Mouse (Mus musculus) spleen, postnatal 14 days (tissue): ENCODE data around the gene Col1a1.

Experiments used
- DNase-seq, 2 experiments: peaks; one replicate each; pipeline ENCODE4 v3.0.0; 2021 to 2022; ENCODE audit warnings: low spot score in 2 of 2

Gene Col1a1

GRCm38 (mm10) chr11:94976199-94976598, 40.2 kb downstream of the Col1a1 start, which contains the start of gene Sgca:
Gene Sgca (minus strand): TSS chr11:94976327.
- no peak for DNase-seq

DNA sequence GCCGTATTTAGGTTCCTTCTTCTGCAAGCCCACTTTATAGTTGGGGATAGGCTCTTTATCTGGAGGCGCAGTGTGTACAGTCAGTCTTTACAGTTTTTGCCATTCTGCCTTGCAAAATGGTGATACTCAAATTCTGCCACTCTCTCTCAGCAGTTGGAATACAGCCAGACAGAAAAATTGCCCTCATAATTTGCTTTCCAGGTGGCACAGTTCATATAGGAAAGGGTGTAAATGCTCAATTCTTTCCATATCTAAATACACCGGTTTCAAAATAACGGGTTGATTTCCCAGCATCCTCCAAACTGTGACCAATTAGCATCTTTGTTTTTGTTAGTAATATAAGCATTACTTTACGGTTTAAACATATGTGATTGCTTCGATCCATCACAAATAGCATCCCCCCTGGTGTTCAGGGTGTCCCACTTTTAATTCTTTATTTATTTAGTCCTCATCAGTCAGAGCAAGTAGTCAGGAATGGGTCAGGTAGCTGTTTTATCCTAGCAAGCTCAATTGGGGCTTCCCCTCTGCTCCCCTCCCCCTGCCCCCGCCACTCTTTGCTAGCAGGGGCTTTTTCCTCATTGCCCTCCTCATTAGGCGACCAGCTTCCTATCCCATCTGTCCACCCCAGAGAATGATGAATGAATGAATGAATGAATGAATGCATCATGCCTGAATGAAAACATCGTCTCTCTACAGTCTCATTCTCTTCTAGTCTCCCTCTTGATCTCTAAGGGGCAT, 42.3 kb downstream of the Col1a1 start:
- DNase-seq, result no peak

DNA sequence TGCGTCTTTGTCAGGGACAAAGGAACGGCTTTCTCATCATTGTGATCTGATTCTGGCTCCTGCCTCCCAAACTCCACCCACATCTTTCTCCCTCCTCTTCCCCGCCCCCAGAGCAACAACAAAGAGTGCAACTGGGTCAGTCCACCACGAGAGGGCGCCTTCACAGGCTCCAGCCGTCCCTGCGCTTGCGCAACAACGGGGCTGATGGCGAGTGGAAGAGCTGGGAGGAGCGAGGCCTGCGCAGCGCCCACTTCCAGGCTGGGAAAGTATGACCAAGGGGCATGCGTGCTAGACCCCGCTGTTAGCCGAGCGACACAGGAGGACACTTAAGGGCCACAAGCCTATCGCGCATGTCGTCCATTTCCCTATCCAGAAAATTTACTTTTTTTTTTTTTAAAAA, 42.9 kb downstream of the Col1a1 start:
- peak; percentile 88 to 94 for DNase-seq

GRCm38 (mm10) chr11:94979462-94980179, 43.6 kb downstream of the Col1a1 start:
- no peak for DNase-seq

DNA sequence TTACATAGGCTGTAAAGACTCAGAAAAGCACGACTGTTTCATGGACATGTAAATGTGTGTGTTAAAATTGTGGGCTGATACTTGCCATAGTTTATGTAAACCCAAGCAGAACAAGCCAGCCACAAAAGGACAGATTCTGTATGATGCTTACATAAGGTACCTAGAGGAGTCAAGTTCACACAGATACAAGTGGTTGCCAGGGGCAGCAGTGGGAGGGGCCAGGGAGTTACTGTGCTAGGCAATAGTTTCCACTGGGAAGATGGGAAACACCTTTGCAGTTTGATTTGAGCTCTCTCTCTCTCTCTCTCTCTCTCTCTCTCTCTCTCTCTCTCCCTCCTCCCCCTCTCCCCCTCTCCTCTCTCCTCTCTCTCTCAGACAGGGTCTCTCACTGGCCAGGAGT, 49.1 kb downstream of the Col1a1 start:
- DNase-seq, result no peak

DNA sequence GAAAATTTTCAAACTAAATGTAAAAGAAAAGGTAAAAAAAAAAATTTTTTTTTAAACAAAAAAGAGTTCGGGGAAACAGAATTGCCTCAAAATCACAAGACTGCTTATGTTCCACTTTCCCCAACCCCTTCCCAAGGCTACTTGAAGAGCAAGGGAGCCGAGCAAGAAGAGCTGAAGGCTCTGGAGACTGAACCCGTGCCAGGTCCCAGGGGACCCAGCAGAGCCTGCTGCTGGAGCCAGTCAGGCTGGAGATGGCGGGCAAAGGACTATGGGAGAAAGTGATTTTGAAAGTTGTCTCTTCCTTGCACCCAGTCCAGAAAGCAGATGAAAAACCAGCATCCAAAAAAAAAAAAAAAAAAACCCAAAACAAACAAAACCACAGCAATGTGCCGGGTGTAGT, 49.8 kb downstream of the Col1a1 start:
- DNase-seq, result no peak

DNA sequence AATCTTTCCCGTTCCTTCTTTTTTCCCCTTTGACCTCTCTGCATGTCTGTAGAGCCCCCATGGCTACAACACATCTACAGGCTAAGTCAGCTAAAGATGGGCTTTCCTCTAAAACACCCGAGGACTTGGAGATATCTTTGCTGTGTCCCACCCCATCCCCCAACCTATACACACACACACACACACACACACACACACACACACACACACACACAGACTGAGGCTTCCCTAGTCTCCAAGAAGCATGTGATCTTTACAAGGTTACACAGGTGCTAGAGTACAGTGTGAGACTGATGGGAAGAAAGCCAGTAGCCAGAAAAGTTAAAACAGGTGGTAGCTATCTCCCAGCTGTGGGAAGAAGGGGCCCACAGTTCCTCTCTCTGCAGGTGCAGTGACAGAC, 50.4 kb downstream of the Col1a1 start:
- no peak for DNase-seq

- DNase-seq, result no peak
These were observed 51.3 kb downstream of the Col1a1 start for GRCm38 (mm10) chr11:94987341-94987740.

- no peak for DNase-seq
These were observed 51.8 kb downstream of the Col1a1 start for GRCm38 (mm10) chr11:94987851-94988250.

DNA sequence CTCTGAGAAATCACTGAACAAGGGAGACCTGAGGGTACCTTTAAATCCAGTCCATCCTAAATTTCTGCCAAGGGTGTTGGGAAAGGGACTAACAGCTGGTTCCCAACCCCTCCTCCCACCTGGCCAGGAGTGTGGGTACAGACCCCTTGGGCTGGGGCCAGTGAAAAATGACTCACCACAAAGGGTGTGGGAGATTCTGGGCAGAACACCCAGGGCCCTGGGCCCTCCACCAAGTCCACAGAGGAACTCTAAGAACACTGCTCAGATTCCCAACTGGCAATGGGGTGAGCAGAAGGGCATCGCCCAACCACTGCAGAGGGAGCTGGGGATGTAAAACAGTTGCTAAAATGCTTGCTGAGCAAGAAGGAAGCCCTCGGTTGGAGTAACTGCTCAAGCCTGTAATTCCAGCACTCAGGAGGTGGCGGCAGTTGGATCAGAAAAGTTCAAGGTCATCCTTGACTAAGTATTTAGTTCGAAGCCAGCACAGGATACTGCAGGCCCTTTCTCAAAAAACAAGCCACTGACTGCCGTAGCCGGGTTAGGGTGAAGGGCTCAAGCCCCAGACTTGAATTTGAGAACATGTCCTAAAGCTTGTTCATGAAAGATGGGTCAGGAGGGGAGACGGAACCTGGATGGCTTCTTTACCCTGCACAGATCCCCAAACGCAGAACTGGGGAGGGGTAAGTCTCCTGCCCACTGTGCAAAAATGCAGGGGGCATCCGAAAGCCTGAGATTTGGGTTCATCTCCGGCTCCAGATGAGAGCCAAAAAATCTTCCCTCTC, 52.9 kb downstream of the Col1a1 start:
- no peak for DNase-seq

GRCm38 (mm10) chr11:94989562-94990017, 53.6 kb downstream of the Col1a1 start:
- peak in 1 of 2 experiments; percentile 60 for DNase-seq

DNA sequence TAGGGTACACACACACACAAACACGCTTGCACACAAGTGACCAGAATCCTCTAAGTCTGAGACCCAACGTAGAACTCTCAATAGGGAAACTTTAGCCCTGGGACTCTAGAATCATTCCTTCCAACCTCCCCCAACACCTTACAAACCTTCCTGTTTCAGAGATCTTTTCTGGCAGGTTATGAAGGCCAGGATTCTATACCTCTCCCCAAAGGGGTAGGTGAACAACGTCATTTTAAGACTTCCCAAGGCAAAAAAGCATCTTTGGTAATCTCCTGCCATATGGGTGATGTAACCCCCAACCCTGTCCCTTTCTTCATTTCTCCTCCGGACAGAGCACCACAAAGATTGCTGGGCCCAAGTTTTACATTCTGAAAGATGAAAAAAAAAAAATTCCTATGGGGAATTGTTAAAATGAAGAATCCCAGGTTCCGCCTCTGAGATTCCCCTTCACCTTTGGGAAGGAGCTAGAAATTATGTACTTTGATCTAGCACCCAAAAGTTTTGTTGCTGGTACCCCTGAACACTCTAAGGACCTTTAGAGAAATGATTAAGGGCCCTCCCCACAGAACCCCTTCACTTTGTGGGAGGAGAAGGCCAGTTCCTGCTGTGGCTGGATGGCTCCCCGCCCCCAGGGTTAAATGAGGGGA, 54.2 kb downstream of the Col1a1 start:
- DNase-seq, result no peak

DNA sequence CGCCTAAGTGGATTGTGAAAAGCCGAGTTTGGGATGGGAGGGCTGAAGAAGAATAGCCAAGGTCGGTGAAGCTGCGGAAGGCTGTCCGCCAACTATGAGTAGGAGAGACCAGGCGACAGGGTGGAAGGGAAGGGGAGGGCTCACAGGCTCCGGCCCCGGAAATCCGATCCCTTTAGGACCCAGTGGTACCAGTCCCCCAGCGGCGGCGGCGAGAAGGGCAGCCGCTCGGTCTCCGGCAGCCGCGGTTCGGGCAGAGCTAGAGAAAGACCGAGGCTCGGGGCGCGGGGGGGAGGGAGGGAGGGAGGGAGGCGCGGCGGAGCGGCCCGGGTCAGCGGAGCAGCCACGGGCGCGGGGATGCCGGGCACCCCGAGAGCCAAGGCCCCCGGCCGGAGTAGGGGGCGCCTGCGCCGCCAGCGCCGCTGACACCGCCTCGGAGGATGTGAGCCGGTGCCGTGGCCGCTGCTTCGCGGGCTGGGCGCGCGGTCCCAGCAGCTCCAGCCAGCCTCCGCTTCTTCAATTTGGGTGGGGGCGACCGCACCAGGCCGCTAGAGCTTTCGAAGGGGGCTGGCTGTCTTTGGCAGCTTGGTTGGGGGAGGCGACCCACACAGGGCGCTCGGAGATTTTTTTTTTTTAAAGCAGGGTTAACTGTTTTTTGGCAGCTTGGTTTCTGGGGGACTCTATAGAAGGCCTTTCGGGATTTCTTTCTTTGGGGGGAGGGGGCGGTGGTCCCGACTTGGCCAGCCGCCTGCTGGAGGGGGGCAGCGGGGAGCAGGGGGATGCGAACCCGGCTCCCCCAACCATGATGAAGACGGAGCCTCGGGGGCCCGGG, 54.9 kb downstream of the Col1a1 start, which contains the start of gene Ppp1r9b:
TSS of gene Ppp1r9b (plus strand) at position 287 of the 829 bp plus-strand sequence.
- DNase-seq, result peak; percentile 88 to 92

- peak; percentile 49 to 60 for DNase-seq
These were observed 55.8 kb downstream of the Col1a1 start for GRCm38 (mm10) chr11:94991641-94992479.

GRCm38 (mm10) chr11:94992480-94992753, 56.4 kb downstream of the Col1a1 start:
- DNase-seq, result no peak

DNA sequence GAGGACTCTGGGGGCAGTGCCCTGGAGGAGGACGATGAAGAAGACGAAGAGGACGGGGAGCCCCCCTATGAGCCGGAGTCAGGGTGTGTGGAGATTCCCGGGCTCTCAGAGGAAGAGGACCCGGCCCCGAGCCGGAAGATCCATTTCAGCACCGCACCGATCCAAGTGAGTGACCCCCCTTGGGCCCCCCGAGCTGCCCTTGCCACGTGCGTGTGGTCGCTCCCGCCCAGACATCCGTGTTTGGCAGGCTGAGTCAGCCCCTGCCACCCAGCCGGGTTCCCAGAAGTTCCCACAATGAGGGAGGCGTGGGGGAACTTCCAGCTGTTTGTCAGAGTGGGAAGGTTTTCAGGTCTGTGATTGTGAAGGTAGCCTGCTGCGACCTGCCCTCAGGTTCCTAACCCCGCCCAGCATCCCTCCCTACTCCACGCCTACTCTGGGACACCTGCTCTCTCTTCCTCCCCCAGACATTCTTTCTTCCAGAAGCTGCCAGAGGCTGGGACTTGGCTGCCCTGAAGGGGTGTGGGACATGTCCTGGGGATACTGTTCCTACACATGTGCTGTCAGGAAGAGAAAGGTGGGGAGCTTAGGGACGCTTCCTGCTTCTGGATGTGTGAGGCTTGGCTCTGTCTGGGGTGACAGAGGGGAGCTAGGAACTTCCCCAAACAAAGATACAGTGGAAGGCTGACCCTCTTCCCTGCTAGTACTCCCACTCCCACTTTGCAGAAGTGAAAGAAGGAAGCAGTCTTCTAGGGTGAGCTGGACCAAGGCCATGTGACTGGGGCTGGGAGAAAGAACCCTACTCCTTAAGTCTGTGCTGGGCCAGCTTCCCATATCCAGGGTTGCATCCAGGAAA, 57.0 kb downstream of the Col1a1 start:
- DNase-seq, result no peak

- DNase-seq, result no peak
These were observed 58.3 kb downstream of the Col1a1 start for GRCm38 (mm10) chr11:94994208-94994814.

GRCm38 (mm10) chr11:94994947-94995772, 59.1 kb downstream of the Col1a1 start:
- no peak for DNase-seq
